Mouse (Mus musculus) intestine, embryonic 14.5 days (tissue): ENCODE measurements around the gene Tead2. TPM values are rescaled to one million over a fixed set of nuclear protein-coding genes. Genes with fewer than 3 reads are reported as not detected.
A peak's percentile ranks its signal among the peaks of the same experiment; 100 is the strongest.

Source experiments
- ATAC-seq: fragments of 200-750 bp; cut with Nextera tagmentation; replicated peaks from 2 replicates; pipeline ENCODE4 v1.8.0; 2017; ENCODE audit warnings: low read depth, moderate number of reproducible peaks, moderate TSS enrichment, moderate library complexity; ENCODE audit not compliant: low FRiP score, low TSS enrichment
- DNase-seq: peaks from one replicate; pipeline ENCODE4 v3.0.0-alpha.2; 2018; ENCODE audit warnings: low spot score
- H3K27ac ChIP-seq: fragments of 300-500 bp; sonication (generic); 2 replicates; pipeline ENCODE4 v1.5.1; 2014; ENCODE audit warnings: low read depth, mild to moderate bottlenecking, control low read depth
- H3K27me3 ChIP-seq: fragments of 300-500 bp; sonication (generic); replicated peaks from 2 replicates; pipeline ENCODE4 v1.6.1; 2014; ENCODE audit warnings: low read length, control low read depth; ENCODE audit not compliant: control insufficient read depth, insufficient read depth
- H3K36me3 ChIP-seq: fragments of 300-500 bp; sonication (generic); 2 replicates; pipeline ENCODE4 v1.6.1; 2014; ENCODE audit warnings: low read length, control low read depth; ENCODE audit not compliant: control insufficient read depth, insufficient read depth
- H3K4me1 ChIP-seq: fragments of 300-500 bp; sonication (generic); replicated peaks from 2 replicates; pipeline ENCODE4 v1.6.1; 2014; ENCODE audit warnings: low read length, control low read depth, mixed read lengths; ENCODE audit not compliant: control insufficient read depth, insufficient read depth
- H3K4me2 ChIP-seq: fragments of 300-500 bp; sonication (generic); 2 replicates; pipeline ENCODE4 v1.6.1; 2014; ENCODE audit warnings: low read length
- H3K4me3 ChIP-seq: fragments of 300-500 bp; sonication (generic); 2 replicates; pipeline ENCODE4 v1.5.1; 2014; ENCODE audit warnings: low read depth, low read length, control low read depth, mixed read lengths
- H3K9ac ChIP-seq: fragments of 300-500 bp; sonication (generic); 2 replicates; pipeline ENCODE4 v1.6.1; 2014; ENCODE audit warnings: mild to moderate bottlenecking, low read length
- H3K9me3 ChIP-seq: fragments of 300-500 bp; sonication (generic); 2 replicates; pipeline ENCODE4 v1.6.1; 2016; ENCODE audit warnings: low read length, control low read depth; ENCODE audit not compliant: control insufficient read depth
- WGBS: fragments of 180-500 bp; shearing (Covaris S2); extraction: QIAGEN DNeasy Blood & Tissue Kit; methylation state at CpG from one replicate; pipeline ENCODE4 v1.1.7; 2014; 5-methylcytosine and 5-hydroxymethylcytosine counted together
- polyA plus RNA-seq: library from polyadenylated mRNA; unstranded; fragments of >200 nt; fragmentation: Nextera tagmentation; extraction: Ambion mirVana; gene quantifications from 2 replicates; pipeline ENCODE4 v1.2.1, GENCODE M21; 2014

The Tead2 gene
- polyA plus RNA-seq, 1 experiment from 2014 or later = 129 TPM

- H3K4me2 ChIP-seq = no peak overlapping the region
- H3K9ac ChIP-seq = no peak overlapping the region
- ATAC-seq = no peak
- no peak for DNase-seq
- no peak overlapping the region for H3K4me3 ChIP-seq
- H3K27ac ChIP-seq = no peak overlapping the region
- peaks cover 28% of the 10 kb centered on the region for H3K27me3 ChIP-seq
- H3K36me3 ChIP-seq = no peaks in the 10 kb centered on the region
- 72% methylated on average over 6 of the region's 6 CpGs for WGBS
- no peaks in the 10 kb centered on the region for H3K9me3 ChIP-seq
- 0 out of 2 replicates have a peak, but pooled peaks cover 3% of the 10 kb centered on the region for H3K4me1 ChIP-seq
These were observed 7.3 kb upstream of the Tead2 start for GRCm38 (mm10) chr7:45208260-45208659.

DNA sequence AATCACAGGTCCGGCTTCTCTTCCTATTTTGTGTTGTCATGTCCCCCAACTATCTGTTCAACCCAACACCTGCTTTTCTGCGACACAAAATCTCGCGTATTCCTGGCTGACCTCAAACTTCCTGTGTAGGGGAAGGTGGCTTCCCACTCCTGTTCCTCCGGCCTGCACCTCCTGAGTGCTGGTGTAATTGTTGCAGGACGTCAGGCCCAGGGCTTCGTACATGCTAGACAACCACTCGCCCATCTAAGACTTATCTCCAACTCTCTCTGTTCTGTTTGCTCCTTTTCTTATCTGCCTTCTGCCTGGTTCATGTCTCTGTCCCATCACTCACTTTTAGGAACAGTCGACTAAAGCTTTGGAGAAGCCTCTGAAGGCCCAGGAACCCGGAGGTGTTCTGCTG is 4.5 kb upstream of the Tead2 start:
- H3K36me3 ChIP-seq = no peaks in the 10 kb centered on the region
- ATAC-seq (no peak), DNase-seq (no peak)
- no peaks in the 10 kb centered on the region for H3K9me3 ChIP-seq
- no peak overlapping the region for H3K9ac ChIP-seq
- 56% methylated on average over 10 of the region's 10 CpGs for WGBS
- peaks cover 3% of the 10 kb centered on the region; the same call in 1 of the 2 replicates for H3K4me1 ChIP-seq
- H3K4me2 ChIP-seq = no peak overlapping the region
- no peak overlapping the region for H3K27ac ChIP-seq
- no peak overlapping the region for H3K4me3 ChIP-seq
- H3K27me3 ChIP-seq = peaks cover 28% of the 10 kb centered on the region

DNA sequence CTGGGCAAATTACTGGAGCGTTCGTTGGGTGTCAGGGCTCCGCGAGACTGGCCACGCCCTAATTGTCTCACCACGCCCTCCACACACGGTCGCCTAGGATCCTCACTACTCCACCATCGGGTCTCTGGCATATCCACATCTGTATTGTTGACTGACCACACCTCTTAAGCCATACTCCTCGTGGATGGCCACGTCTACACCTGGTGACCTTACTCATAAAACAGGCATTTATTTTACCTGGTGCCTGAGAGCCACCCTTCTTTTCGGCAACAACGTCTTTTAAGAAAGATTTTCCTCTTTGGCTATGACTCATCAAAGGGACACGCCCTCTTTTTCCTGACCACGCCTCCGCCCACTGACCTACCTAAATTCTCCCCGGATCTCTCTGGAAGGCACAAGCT is 3.7 kb upstream of the Tead2 start, which contains the start of gene Dkkl1:
Gene Dkkl1 (minus strand): TSS at position 297 of the 401 bp plus-strand sequence.
- no peaks in the 10 kb centered on the region for H3K36me3 ChIP-seq
- H3K9me3 ChIP-seq = no peaks in the 10 kb centered on the region
- H3K4me3 ChIP-seq = peak within 1 kb of the TSS; percentile 16; the same call in 1 of the 2 replicates
- peak; percentile 62 for DNase-seq
- H3K4me1 ChIP-seq = peaks cover 3% of the 10 kb centered on the region
- WGBS = 5% methylated on average over 17 of the region's 17 CpGs
- peak within 1 kb of the TSS; percentile 34 for H3K4me2 ChIP-seq
- ATAC-seq = no peak; the same call in 1 of the 2 replicates
- peaks cover 28% of the 10 kb centered on the region for H3K27me3 ChIP-seq
- H3K27ac ChIP-seq = no peak within 1 kb of the TSS
- H3K9ac ChIP-seq = no peak within 1 kb of the TSS

DNA sequence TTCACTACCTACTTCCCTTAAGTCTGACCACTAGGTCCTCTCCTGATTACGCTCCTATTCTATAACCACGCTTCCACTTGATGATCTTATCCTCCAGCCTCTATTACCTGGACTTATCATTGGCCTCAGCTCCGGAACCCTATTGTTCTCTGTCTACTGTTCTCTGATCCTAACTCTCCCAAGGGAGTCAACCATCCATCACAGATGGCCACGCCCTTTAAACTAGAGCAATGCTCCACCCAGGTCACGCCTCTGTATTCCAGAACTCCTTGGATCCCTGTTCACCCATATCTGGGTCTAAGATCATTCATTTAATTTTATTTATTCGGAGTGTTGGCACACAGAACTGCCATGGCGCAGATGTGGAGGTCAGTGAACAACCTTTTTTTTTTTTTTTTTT is 3.2 kb upstream of the Tead2 start:
- no peak for ATAC-seq
- DNase-seq = no peak
- Histone ChIP-seq H3K36me3 (0 out of 2 replicates have a peak, but pooled peaks cover 2% of the 10 kb centered on the region), H3K27ac (no peak overlapping the region), H3K27me3 (peaks cover 28% of the 10 kb centered on the region), H3K9ac (no peak overlapping the region), H3K4me3 (no peak overlapping the region), H3K4me2 (no peak overlapping the region), H3K9me3 (no peaks in the 10 kb centered on the region), H3K4me1 (peaks cover 8% of the 10 kb centered on the region)
- 67% methylated on average over 7 of the region's 7 CpGs for WGBS

- Histone ChIP-seq H3K4me2 (no peak overlapping the region), H3K4me1 (peaks cover 16% of the 10 kb centered on the region), H3K27me3 (peaks cover 28% of the 10 kb centered on the region), H3K9ac (no peak overlapping the region), H3K4me3 (no peak overlapping the region), H3K36me3 (peaks cover 13% of the 10 kb centered on the region), H3K27ac (no peak overlapping the region), H3K9me3 (no peaks in the 10 kb centered on the region)
- ATAC-seq (no peak), DNase-seq (no peak)
- 58% methylated on average over 5 of the region's 5 CpGs for WGBS
These were observed 1.8 kb upstream of the Tead2 start for GRCm38 (mm10) chr7:45213708-45214107.

DNA sequence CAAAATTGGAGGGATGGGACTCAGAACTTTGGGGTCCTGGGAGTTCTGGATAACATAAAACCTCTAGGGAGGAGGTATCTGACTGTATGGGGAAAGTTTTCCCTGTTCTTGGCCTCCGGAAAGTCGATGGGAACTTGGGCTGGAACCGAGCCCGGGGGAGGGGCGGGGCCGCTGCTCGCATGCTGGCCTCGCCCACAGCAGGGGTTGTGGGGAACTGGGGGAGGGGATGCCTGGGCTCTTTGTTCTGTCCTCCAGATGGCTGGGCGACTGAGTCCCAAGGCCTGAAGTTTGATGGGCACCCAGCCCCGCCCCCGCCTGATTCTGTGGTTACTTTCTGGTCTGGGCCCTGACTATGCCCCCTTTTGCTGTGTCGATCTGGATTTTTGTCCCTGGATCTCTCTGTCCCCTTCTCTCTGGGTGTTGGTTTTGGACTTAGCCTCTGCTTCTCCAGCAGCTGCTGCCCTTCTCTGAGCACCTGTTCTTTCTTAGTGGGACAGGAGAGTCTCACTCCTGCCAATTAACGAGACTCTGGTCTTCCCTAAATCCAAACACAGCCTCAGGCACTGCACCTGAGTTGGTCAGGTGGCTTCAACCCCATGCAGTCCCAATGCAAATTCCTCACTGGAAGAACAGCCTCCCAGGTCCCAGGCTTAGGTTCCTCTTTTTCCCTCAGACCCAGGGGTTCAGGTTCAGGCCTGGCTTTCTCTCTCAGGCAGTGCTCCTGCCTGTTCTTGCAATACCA is 1.1 kb downstream of the Tead2 start:
- 2% methylated on average over 13 of the region's 13 CpGs for WGBS
- no peaks in the 10 kb centered on the region for H3K9me3 ChIP-seq
- peak overlapping the region; percentile 90 for H3K9ac ChIP-seq
- H3K27ac ChIP-seq = peak overlapping the region; percentile 97
- H3K4me2 ChIP-seq = peak overlapping the region; percentile 83
- peaks cover 42% of the 10 kb centered on the region for H3K36me3 ChIP-seq
- peak; percentile 82 for ATAC-seq
- peaks cover 9% of the 10 kb centered on the region for H3K27me3 ChIP-seq
- no peak for DNase-seq
- H3K4me3 ChIP-seq = peak overlapping the region; percentile 77
- peaks cover 19% of the 10 kb centered on the region for H3K4me1 ChIP-seq

DNA sequence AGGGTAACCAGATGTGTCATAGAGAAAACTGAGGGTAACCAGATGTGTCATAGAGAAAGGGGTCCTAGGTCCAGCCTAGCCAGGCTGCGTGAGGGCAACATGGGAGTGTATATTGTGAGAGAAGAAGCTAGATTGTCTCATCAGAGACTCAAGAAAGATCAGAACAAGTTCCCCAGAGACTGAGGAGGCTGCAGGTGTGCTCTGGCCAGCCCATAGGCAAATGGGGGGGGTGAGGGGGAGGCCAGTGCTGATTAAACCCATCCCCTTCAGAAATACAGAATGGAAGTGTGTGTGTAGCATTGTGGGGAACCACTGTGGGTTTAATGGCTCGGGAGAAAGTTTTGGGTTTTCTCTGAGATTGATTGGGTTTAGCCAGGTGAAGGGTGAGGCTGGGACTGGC is 6.1 kb downstream of the Tead2 start:
- H3K4me1 ChIP-seq = peaks cover 17% of the 10 kb centered on the region
- no peak overlapping the region for H3K4me2 ChIP-seq
- peaks cover 92% of the 10 kb centered on the region for H3K36me3 ChIP-seq
- no peak overlapping the region for H3K27ac ChIP-seq
- DNase-seq (no peak), ATAC-seq (no peak)
- WGBS = 75% methylated on average over 2 of the region's 2 CpGs
- no peak overlapping the region for H3K4me3 ChIP-seq
- H3K9me3 ChIP-seq = no peaks in the 10 kb centered on the region
- no peaks in the 10 kb centered on the region for H3K27me3 ChIP-seq
- no peak overlapping the region for H3K9ac ChIP-seq

- no peak for ATAC-seq
- WGBS = 93% methylated on average over 7 of the region's 7 CpGs
- H3K9ac ChIP-seq = no peak overlapping the region
- H3K4me2 ChIP-seq = no peak overlapping the region
- no peak overlapping the region for H3K27ac ChIP-seq
- no peak overlapping the region for H3K4me3 ChIP-seq
- no peaks in the 10 kb centered on the region for H3K27me3 ChIP-seq
- peaks cover 98% of the 10 kb centered on the region for H3K36me3 ChIP-seq
- no peak for DNase-seq
- no peaks in the 10 kb centered on the region for H3K9me3 ChIP-seq
- H3K4me1 ChIP-seq = no peaks in the 10 kb centered on the region
These were observed 9.3 kb downstream of the Tead2 start for GRCm38 (mm10) chr7:45224826-45225225.

DNA sequence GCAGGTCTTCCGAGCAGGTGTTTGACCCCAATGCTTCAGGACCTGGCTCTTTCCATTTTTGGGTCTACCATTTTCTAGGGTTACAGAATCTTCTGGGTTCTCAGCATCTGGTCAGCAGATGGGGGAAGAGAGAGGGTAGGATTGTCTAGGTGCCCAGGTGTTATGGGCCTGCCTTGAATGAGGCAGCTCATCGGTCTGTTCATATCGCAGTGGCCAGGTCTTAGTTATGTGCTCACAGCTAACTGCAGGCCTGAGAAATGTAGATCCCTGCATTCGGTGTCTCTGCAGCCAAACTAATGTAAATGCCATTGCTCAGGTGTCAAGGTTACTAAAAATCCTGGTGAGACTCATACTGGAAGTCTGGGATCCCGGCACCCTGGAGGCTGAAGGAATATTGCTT is 10.9 kb downstream of the Tead2 start:
- no peaks in the 10 kb centered on the region for H3K9me3 ChIP-seq
- H3K27me3 ChIP-seq = no peaks in the 10 kb centered on the region
- H3K4me1 ChIP-seq = no peaks in the 10 kb centered on the region
- WGBS = 95% methylated on average over 5 of the region's 5 CpGs
- H3K9ac ChIP-seq = no peak overlapping the region
- no peak overlapping the region for H3K4me3 ChIP-seq
- no peak for ATAC-seq
- H3K27ac ChIP-seq = no peak overlapping the region
- peaks cover 92% of the 10 kb centered on the region for H3K36me3 ChIP-seq
- H3K4me2 ChIP-seq = no peak overlapping the region
- no peak for DNase-seq
